Mouse (Mus musculus) lung, embryonic 14.5 days (tissue): ENCODE measurements at regions not wholly inside any gene's neighbourhood (a gene's known extent, or its start where the extent isn't known, plus 50 kb on each side); places are given as distances from the start of the nearest gene placed in this dataset.

Source experiments
- ATAC-seq: fragments of 200-750 bp; cut with Nextera tagmentation; 2 replicates; pipeline ENCODE4 v1.8.0; 2017; ENCODE audit warnings: mild to moderate bottlenecking, moderate TSS enrichment, moderate library complexity; ENCODE audit not compliant: insufficient read depth
- DNase-seq: peaks from one replicate; pipeline ENCODE4 v3.0.0-alpha.2; 2015
- H3K27ac ChIP-seq: fragments of 300-500 bp; sonication (generic); 2 replicates; pipeline ENCODE4 v1.5.1; 2014; ENCODE audit warnings: low read depth, mild to moderate bottlenecking, moderate library complexity
- H3K27me3 ChIP-seq: fragments of 300-500 bp; sonication (generic); 2 replicates; pipeline ENCODE4 v1.6.1; 2014; ENCODE audit warnings: low read length, control low read depth; ENCODE audit not compliant: insufficient read depth
- H3K36me3 ChIP-seq: fragments of 300-500 bp; sonication (generic); 2 replicates; pipeline ENCODE4 v1.6.1; 2014; ENCODE audit warnings: control low read depth; ENCODE audit not compliant: insufficient read depth
- H3K4me1 ChIP-seq: fragments of 300-500 bp; sonication (generic); 2 replicates; pipeline ENCODE4 v1.6.1; 2014; ENCODE audit warnings: antibody characterized with exemption, control low read depth; ENCODE audit not compliant: insufficient read depth
- H3K4me2 ChIP-seq: fragments of 300-500 bp; sonication (generic); 2 replicates; pipeline ENCODE4 v1.6.1; 2014; ENCODE audit warnings: mild to moderate bottlenecking
- H3K4me3 ChIP-seq: fragments of 300-500 bp; sonication (generic); 2 replicates; pipeline ENCODE4 v1.5.1; 2014; ENCODE audit warnings: low read depth, low read length
- H3K9ac ChIP-seq: fragments of 300-500 bp; sonication (generic); 2 replicates; pipeline ENCODE4 v1.6.1; 2014
- H3K9me3 ChIP-seq: fragments of 300-500 bp; sonication (generic); 2 replicates; pipeline ENCODE4 v1.6.1; 2016; ENCODE audit warnings: low read depth, low read length, control low read depth
- CTCF ChIP-seq: IDR thresholded peaks from 2 replicates; pipeline ENCODE4 v1.5.1; 2016; ENCODE audit warnings: antibody characterized with exemption, low read depth
- WGBS: fragments of 180-500 bp; shearing (Covaris S2); extraction: QIAGEN DNeasy Blood & Tissue Kit; methylation state at CpG from one replicate; pipeline ENCODE4 v1.1.7; 2014; 5-methylcytosine and 5-hydroxymethylcytosine counted together

DNA sequence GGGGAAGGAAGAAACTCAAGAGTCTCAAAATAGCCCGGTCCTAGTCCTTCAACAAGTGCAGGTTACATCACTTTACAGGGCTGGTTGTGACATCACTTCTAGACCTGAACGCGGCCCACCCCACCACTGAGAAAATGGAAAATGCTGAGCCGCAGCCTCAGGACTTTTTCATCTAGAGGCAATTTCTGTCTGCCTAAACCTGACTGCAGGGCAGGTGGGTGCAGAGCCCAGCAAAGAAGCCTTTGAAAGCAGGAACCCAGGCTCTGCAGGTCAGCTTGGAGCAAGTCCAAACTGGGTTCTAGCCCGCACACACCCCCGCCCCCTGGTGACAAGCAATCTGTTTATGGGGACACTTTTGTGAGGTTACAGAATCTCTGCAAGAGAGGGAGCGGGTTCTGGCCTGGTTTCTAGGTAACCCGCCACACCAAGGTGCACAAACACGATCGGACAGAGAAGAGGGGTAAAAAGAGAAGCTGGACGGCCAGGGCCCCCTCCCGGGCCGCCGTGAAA lies 96.7 kb downstream of the Tmco5 start:
- Histone ChIP-seq H3K9me3 (no peaks in the 10 kb centered on the region), H3K27me3 (no peaks in the 10 kb centered on the region), H3K4me2 (peak overlapping the region; percentile 68), H3K9ac (peak overlapping the region; percentile 77), H3K27ac (peak overlapping the region; percentile 99), H3K4me3 (peak overlapping the region; percentile 47), H3K36me3 (no peaks in the 10 kb centered on the region), H3K4me1 (peaks cover 44% of the 10 kb centered on the region)
- DNase-seq (peak; percentile 75), ATAC-seq (peak; percentile 9)
- peak; percentile 22 for TF ChIP-seq CTCF
- under 1% methylated on average over 14 of the region's 14 CpGs for WGBS

DNA sequence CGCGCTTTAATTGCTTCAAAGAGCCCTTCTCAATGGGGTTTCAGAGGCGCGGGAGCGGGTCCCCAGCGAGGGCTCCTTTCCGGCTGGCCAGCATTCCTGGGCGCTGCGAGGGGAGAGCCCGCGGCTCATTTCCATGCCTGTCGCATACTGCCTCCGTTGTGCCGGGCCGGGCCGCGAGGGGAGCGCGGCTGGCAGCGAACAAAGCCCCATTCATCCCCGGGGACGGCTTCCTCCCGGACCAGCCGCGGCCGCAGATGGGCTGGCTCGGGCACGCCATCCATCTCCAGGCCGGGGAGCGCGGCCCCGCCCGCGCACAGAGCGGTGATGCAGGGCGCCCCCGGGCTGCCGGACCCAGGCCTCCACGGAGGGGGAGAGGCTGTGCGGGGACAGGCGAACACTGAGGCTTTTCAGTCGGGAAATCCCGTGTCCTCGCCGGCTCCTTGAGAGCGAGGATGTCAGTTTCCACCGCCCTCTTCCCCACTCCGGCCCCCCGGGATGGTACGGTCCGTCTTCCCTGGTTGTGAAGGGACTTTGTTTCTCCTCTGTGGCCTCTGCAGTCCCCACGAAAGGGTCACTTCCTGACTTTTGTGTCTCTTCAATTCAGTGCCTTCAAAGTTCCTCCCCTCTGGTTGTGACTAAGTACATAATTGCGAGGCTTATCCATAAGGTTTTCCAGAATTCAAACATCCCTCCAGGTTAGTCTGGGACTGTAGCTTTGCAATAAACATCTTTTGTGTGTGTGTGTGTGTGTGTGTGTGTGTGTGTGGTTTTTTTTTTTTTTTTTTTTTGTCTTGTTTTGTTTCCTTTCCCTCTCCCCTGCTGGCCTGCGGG lies 97.3 kb downstream of the Tmco5 start:
- H3K27ac ChIP-seq = peak overlapping the region; percentile 99
- no peaks in the 10 kb centered on the region for H3K27me3 ChIP-seq
- whole genome bisulfite sequencing = 1% methylated on average over 54 of the region's 54 CpGs
- peak overlapping the region; percentile 77 for H3K9ac ChIP-seq
- TF ChIP-seq CTCF = no peak; the same call in 1 of the 2 replicates
- no peaks in the 10 kb centered on the region for H3K36me3 ChIP-seq
- H3K9me3 ChIP-seq = no peaks in the 10 kb centered on the region
- peak; percentile 90 for ATAC-seq
- H3K4me2 ChIP-seq = peak overlapping the region; percentile 68
- peak overlapping the region; percentile 47 for H3K4me3 ChIP-seq
- H3K4me1 ChIP-seq = peaks cover 44% of the 10 kb centered on the region
- peak; percentile 90 for DNase-seq

DNA sequence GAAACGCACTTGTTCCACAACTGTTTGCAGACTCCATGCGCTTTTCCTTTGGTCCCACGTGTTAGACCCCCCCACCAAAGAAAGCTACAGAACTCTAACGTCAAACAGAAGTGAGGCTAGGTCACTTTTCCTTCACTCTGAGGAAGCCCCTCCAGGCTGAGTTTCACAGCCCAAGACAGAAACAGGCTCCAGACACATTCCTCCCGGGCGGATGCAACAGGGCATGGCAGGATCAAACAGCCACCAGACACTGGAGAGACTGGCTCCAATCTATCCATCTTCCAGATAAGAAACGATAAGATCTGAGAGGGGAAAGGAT lies 97.9 kb downstream of the Tmco5 start:
- Histone ChIP-seq H3K4me2 (peak overlapping the region; percentile 68), H3K36me3 (no peaks in the 10 kb centered on the region), H3K27me3 (no peaks in the 10 kb centered on the region), H3K4me1 (peaks cover 41% of the 10 kb centered on the region), H3K9me3 (no peaks in the 10 kb centered on the region), H3K4me3 (peak overlapping the region; percentile 47), H3K27ac (peak overlapping the region; percentile 99), H3K9ac (peak overlapping the region; percentile 77)
- TF ChIP-seq CTCF = peak; percentile 30; the same call in 1 of the 2 replicates
- WGBS = 1% methylated on average over 7 of the region's 7 CpGs
- peak; percentile 74 for DNase-seq
- no peak for ATAC-seq

DNA sequence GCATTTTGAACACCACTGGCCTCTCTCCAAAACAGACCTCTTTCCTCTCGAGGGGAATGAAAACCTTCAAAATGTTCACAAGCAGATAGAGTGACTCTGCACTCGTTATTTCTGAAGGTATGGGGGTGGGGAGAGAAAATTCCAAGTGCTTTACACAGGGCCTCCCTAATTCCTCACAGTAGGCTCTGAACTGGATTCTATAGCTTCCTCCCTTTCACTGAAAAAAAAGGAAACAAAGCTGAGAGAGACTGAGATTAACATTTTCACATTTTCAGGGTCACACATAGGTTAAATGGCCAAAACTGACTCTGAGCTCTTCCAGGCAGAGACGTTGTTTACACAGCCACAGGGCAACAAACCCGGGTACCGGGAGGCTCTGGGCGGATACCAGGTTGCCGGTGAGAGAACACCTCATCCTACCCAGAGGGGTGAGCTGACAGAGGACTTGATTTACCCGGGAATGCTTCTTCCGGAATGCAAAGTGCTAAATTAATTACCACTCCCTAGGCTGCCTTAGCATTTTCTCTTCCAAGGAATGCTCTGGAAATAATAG lies 98.5 kb downstream of the Tmco5 start:
- Histone ChIP-seq H3K27me3 (no peaks in the 10 kb centered on the region), H3K4me2 (peak overlapping the region; percentile 68), H3K4me3 (no peak overlapping the region; the same call in 1 of the 2 replicates), H3K9me3 (no peaks in the 10 kb centered on the region), H3K36me3 (no peaks in the 10 kb centered on the region), H3K4me1 (peaks cover 35% of the 10 kb centered on the region), H3K9ac (no peak overlapping the region), H3K27ac (peak overlapping the region; percentile 99)
- 7% methylated on average over 9 of the region's 9 CpGs for WGBS
- no peak for TF ChIP-seq CTCF
- DNase-seq = peak; percentile 73
- no peak for ATAC-seq

DNA sequence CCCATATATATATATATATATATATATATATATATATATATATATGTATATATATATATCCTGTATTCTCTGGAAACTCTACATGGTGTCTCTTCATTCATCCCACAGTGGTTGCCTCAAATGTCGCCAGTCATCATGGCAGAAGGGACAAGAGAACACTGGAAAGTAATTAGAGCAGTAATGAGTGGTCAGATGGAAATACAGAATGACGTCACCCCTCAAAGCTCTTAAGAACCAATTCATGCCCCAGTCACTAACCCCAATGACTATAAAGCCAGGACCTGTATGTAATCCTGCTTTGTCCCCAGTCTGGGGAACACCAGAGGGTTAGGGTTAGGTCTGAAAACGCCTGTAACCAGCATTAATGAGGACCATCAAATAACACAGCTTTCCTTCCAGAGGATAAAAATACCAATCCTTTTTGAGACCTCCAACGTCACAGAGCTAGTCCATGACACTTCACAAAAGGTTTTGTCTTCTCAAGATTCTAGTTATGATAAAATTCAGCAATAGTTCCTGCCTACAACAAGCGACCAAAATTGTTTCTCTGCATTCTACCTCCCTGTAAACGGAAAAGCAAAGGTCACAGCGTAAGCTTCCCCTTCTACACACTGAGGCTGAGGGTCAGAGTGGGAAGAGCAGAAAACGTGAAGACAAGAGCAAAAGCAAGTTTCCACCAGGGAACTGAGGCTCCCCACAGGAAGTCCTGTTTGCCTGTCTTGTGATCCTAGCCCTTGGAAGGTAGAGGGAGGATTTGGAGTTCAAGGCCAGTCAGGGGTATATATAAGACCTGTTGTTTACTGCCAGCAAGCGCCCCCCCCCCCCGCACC lies 99.5 kb downstream of the Tmco5 start:
- no peak for ATAC-seq
- Histone ChIP-seq H3K4me3 (no peak overlapping the region), H3K27me3 (no peaks in the 10 kb centered on the region), H3K9ac (no peak overlapping the region), H3K27ac (no peak overlapping the region), H3K36me3 (no peaks in the 10 kb centered on the region), H3K9me3 (no peaks in the 10 kb centered on the region), H3K4me2 (no peak overlapping the region), H3K4me1 (peaks cover 26% of the 10 kb centered on the region)
- no peak for DNase-seq
- WGBS = 63% methylated on average over 10 of the region's 10 CpGs
- no peak for TF ChIP-seq CTCF

DNA sequence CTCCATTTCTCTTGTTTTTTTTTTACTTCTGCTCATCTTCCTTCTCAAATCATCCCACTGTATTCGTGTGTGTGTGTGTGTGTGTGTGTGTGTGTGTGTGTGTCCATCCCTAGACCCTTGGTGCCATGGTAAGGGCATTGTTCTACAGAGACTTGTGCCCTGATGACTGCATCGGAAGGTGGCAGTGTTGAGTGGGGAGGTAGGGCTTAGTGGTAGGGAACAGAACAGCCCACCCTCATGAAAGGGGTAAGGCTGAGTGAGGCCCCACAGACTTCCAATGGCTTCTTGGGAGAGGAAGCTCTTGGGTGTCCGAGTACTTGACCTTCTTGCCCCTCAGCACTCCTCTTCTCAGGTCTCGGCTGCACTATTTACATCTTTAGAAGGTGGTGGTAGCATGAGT lies 100.3 kb downstream of the Tmco5 start:
- Histone ChIP-seq H3K4me2 (no peak overlapping the region), H3K27me3 (no peaks in the 10 kb centered on the region), H3K9me3 (no peaks in the 10 kb centered on the region), H3K9ac (no peak overlapping the region), H3K4me1 (peaks cover 26% of the 10 kb centered on the region), H3K27ac (no peak overlapping the region), H3K4me3 (no peak overlapping the region), H3K36me3 (no peaks in the 10 kb centered on the region)
- DNase-seq (no peak), ATAC-seq (no peak)
- 58% methylated on average over 4 of the region's 4 CpGs for WGBS
- no peak for TF ChIP-seq CTCF
